Mouse (Mus musculus) duodenum, adult 2 months (tissue): ENCODE results near the gene 1700040F15Rik. TPM values are rescaled to one million over a fixed set of nuclear protein-coding genes. Genes with fewer than 3 reads are reported as not detected.

ENCODE experiments used
- polyA plus RNA-seq: library from polyadenylated mRNA; depleted of rRNA; stranded (reverse); fragments of >200 nt; gene quantifications from 2 replicates; pipeline ENCODE4 v1.2.3, GENCODE M21; 2012; ENCODE audit warnings: low replicate concordance; rRNA removed

The 1700040F15Rik gene
- polyA plus RNA-seq, result not detected in 2 replicates

GRCm38 (mm10) chrY:61101947-61102346 is at the start of gene 1700040F15Rik:
TSS of gene 1700040F15Rik (plus strand) at chrY:61102247.

